Mouse (Mus musculus): Measurements from ENCODE around the gene Mrpl45. TPM values are rescaled to one million over a fixed set of nuclear protein-coding genes. Genes with fewer than 3 reads are reported as not detected.
A peak's percentile ranks its signal among the peaks of the same experiment; 100 is the strongest.

Gene Mrpl45
- polyA plus RNA-seq, 1 experiment from 2014 or later, result 45.0 TPM

DNA sequence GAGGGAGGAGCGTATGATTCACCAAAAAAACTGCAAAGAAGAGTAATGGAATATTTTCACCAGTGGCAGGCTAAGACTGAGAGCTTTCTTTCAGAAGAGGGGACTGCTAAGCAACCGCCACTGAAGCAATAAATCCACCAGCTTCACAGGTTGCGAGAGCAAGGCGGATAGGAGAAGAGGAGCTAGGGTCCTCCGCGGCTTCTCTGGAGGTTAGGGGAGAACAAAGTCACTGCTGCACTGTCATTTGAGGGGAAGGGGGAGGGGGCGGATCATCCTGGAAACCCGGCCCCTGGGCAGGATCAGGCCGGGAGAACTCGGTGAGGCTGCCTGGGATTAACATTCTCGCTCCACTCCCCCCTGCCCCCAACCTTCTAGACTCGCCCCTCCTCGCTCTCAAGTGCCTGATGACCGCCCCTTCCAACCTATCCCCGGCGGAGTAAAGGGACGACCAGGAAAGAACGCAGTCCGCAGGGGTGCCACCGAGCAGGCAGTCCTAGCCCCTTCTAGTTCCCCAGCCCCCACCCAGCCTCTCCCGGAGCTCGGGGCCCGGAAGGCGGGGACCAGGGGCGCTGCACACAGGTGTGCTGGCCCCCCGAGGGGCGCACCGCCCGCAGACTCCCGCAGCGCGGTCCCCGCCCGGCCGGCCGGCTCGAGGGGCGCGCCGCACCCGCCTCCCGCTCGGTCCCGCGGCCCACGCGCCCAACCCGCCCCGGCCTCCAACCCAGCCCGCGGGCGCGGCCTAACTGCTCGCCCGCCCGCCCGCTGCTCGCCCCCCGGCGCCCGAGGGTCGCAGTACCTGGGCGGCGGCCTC is 35.9 kb upstream of the Mrpl45 start:
- Histone ChIP-seq H3K27me3 (no peaks in the 10 kb centered on the region), H3K4me3 (peak overlapping the region; percentile 99), H3K9ac (peak overlapping the region; percentile 97), H3K4me1 (peaks cover 14% of the 10 kb centered on the region), H3K4me2 (replicated peaks) (peak overlapping the region; percentile 72), H3K36me3 (no peaks in the 10 kb centered on the region), H3K9me3 (no peaks in the 10 kb centered on the region), H3K27ac (peak overlapping the region; percentile 96)
- under 1% methylated on average over 40 of the region's 64 CpGs for WGBS
- ATAC-seq (ENCODE audit: insufficient number of reproducible peaks, insufficient read depth, low FRiP score, low TSS enrichment), result peak; percentile 82

DNA sequence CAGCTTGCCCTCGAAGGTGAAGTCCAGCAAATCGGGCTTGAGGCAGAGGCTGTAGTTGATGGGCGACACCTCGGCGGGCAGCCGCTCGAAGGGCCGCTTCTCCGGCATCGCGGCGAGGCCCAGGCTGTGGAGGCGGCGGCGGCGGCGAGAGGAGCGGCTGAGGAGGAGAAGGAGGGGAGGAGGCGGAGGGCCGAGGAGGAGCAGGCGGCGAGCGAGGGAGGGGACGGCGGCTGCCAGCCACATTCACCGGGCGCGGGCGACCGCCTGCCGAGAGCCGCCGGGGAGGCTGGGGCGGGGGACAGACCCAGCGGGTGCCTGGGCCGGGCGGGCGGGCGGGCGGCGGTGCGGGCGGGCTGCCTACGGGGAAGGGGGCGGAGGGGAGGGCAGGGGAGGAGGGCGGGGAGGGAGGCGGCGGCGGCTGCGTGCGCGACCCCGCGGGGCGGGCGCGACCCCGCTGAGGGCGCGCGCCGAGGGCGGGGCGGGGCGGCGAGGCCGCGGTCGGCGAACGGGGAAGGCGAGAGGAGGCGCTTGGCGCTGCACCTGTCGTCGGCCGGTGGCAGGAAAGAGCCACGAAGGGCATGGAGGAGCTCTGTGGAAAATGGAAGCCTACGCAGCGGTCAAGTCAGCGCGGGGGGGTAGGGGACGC is 35.2 kb upstream of the Mrpl45 start, which contains the start of gene Npepps:
Gene Npepps, minus strand, starts transcription at position 423 of the 646 bp plus-strand sequence.
- Histone ChIP-seq H3K27ac (peak within 1 kb of the TSS; percentile 96), H3K4me1 (peaks cover 14% of the 10 kb centered on the region), H3K9me3 (no peaks in the 10 kb centered on the region), H3K9ac (peak within 1 kb of the TSS; percentile 97), H3K36me3 (no peaks in the 10 kb centered on the region), H3K27me3 (no peaks in the 10 kb centered on the region), H3K4me3 (peak within 1 kb of the TSS; percentile 99), H3K4me2 (replicated peaks) (peak within 1 kb of the TSS; percentile 72)
- under 1% methylated on average over 45 of the region's 83 CpGs for WGBS
- ATAC-seq (ENCODE audit: insufficient number of reproducible peaks, insufficient read depth, low FRiP score, low TSS enrichment), result peak; percentile 50; the same call in 1 of the 2 replicates

DNA sequence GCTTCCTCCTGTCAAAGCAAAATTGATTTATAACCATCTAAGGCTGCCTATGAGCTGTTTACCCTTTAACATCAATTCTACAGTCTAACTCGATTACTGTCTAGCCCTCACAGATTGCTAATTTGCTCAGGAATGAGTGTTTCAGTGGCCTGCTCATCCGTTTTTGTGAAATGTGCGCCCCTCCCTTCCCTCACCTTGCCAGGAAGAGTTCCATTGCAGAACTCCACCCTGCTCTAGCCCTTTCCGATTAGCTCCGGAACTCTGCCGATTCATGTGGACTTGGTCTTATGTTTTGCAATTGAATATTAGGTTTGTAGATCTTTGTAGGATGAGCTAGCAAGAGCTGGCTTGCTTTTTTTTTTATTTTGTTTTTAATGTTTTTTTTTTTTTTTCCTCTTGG is 33.3 kb upstream of the Mrpl45 start:
- 86% methylated on average over 6 of the region's 6 CpGs for WGBS
- Histone ChIP-seq H3K36me3 (no peaks in the 10 kb centered on the region), H3K4me2 (replicated peaks) (no peak overlapping the region), H3K9ac (no peak overlapping the region), H3K27me3 (no peaks in the 10 kb centered on the region), H3K27ac (no peak overlapping the region), H3K4me1 (peaks cover 16% of the 10 kb centered on the region), H3K4me3 (no peak overlapping the region), H3K9me3 (no peaks in the 10 kb centered on the region)
- no peak for ATAC-seq (ENCODE audit: insufficient number of reproducible peaks, insufficient read depth, low FRiP score, low TSS enrichment)

- no peaks in the 10 kb centered on the region for H3K27me3 ChIP-seq
- no peak overlapping the region for H3K9ac ChIP-seq
- no peak overlapping the region for H3K27ac ChIP-seq
- H3K4me2 ChIP-seq (replicated peaks), result no peak overlapping the region
- no peaks in the 10 kb centered on the region for H3K9me3 ChIP-seq
- no peaks in the 10 kb centered on the region for H3K36me3 ChIP-seq
- no peak overlapping the region for H3K4me3 ChIP-seq
- no peak for ATAC-seq (ENCODE audit: insufficient number of reproducible peaks, insufficient read depth, low FRiP score, low TSS enrichment)
- peaks cover 6% of the 10 kb centered on the region; the same call in 1 of the 2 replicates for H3K4me1 ChIP-seq
- 71% methylated on average over 4 of the region's 4 CpGs for WGBS
Observed at GRCm38 (mm10) chr11:97284854-97285253, 30.7 kb upstream of the Mrpl45 start.

DNA sequence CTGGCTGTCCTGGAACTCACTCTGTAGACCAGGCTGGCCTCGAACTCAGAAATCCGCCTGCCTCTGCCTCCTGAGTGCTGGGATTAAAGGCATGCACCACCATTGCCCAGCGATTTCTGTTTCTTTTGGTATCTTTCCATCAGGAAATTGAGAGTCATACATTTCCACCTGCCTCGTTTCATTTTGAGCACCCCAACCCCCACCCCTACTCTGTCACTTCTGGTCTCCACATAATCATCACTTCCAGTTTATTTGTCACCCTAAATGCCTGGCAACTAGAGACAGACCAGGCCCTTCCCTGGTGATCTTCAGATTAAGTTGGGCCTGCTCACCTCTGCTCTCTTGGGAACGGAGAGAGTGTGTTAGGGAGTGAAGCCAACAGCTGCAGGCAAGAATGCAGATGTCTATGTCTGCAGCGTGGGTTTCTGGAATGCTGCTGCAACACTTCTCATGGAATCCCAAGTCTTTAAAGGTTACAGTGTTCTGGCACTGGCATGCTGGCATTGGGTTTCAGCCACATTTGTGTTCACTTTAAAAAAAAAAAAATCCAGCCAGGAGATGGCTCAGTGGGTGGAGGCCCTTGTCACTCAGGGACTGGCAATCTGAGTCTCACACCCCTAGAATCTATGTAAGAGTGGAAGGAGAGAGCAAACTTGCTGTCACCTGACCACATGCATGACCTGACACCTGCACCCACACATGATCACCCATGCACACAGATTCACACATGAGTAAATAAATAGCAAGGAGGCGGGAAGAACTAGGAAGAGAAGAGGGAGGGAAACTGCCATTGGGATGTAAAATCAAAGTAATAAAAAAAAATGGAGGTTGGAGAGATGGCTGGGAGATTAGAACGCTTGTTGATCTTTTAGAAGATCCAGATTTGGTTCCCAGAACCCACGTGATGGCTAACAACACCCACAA is 29.4 kb upstream of the Mrpl45 start:
- no peak overlapping the region for H3K4me3 ChIP-seq
- WGBS, result 67% methylated on average over 9 of the region's 9 CpGs

GRCm38 (mm10) chr11:97286973-97287372 is 28.5 kb upstream of the Mrpl45 start:
- Histone ChIP-seq H3K9me3 (no peaks in the 10 kb centered on the region), H3K4me3 (no peak overlapping the region), H3K9ac (no peak overlapping the region), H3K27me3 (no peaks in the 10 kb centered on the region), H3K36me3 (no peaks in the 10 kb centered on the region), H3K4me1 (peaks cover 8% of the 10 kb centered on the region; the same call in 1 of the 2 replicates), H3K27ac (no peak overlapping the region), H3K4me2 (replicated peaks) (no peak overlapping the region)
- 45% methylated on average over 6 of the region's 6 CpGs for WGBS
- no peak for ATAC-seq (ENCODE audit: insufficient number of reproducible peaks, insufficient read depth, low FRiP score, low TSS enrichment)

More for the DNA sequence above, 29.4 kb upstream of the Mrpl45 start:
- Histone ChIP-seq H3K27me3 (no peaks in the 10 kb centered on the region), H3K4me1 (peaks cover 8% of the 10 kb centered on the region; the same call in 1 of the 2 replicates), H3K36me3 (no peaks in the 10 kb centered on the region), H3K9ac (no peak overlapping the region), H3K4me2 (replicated peaks) (no peak overlapping the region), H3K27ac (no peak overlapping the region), H3K9me3 (no peaks in the 10 kb centered on the region)
- no peak for ATAC-seq (ENCODE audit: insufficient number of reproducible peaks, insufficient read depth, low FRiP score, low TSS enrichment)

DNA sequence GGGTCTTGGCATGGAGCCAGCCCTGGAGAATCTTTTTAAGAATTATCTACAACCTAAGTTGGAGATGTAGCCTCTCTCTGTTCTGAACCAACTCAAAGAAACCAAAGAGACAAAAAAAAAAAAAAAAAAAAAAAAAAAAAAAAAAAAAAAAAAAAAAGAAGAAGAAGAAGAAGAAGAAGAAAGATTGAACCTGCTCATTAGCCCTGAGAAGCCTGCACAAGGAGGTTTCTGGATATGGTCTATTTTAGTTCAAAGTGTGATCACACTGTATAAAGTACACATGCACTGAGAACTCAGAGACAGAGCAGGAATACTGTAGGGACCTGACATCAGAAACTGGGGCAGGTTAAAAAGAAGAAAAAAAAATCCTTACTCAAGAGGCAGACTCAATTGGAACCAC is 27.9 kb upstream of the Mrpl45 start:
- Histone ChIP-seq H3K36me3 (no peaks in the 10 kb centered on the region), H3K4me3 (no peak overlapping the region), H3K27me3 (no peaks in the 10 kb centered on the region), H3K9me3 (no peaks in the 10 kb centered on the region), H3K4me2 (replicated peaks) (no peak overlapping the region), H3K4me1 (peaks cover 8% of the 10 kb centered on the region; the same call in 1 of the 2 replicates), H3K27ac (no peak overlapping the region), H3K9ac (no peak overlapping the region)
- no peak for ATAC-seq (ENCODE audit: insufficient number of reproducible peaks, insufficient read depth, low FRiP score, low TSS enrichment)

GRCm38 (mm10) chr11:97289276-97290230 is 26.0 kb upstream of the Mrpl45 start:
- Histone ChIP-seq H3K4me2 (replicated peaks) (no peak overlapping the region), H3K4me1 (peaks cover 8% of the 10 kb centered on the region; the same call in 1 of the 2 replicates), H3K36me3 (no peaks in the 10 kb centered on the region), H3K9ac (no peak overlapping the region), H3K27ac (0 out of 2 replicates have a peak overlapping the region, but pooled peaks have one; percentile 3), H3K27me3 (no peaks in the 10 kb centered on the region), H3K9me3 (no peaks in the 10 kb centered on the region), H3K4me3 (no peak overlapping the region)
- no peak for ATAC-seq (ENCODE audit: insufficient number of reproducible peaks, insufficient read depth, low FRiP score, low TSS enrichment)
- 34% methylated on average over 12 of the region's 12 CpGs for WGBS

DNA sequence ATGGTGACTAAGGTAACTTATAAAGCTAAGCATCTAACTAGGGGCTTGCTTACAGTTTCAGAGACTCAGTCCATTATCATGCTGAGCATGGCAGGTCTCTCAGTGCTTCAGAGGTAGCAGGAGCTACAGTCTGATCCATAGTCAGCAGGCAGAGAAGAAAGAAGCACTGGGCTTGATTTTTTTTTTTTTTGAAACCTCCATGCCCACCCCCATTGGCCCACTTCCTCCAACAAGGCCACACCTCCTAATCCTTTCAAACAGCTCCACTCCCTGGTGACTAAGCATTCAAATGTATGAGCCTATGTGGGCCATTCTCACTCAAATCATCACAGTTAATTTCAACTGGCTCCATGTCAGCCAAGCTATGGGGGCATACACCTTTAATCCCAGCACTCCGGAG is 22.8 kb upstream of the Mrpl45 start:
- Histone ChIP-seq H3K4me3 (no peak overlapping the region), H3K36me3 (no peaks in the 10 kb centered on the region), H3K9me3 (no peaks in the 10 kb centered on the region), H3K27ac (no peak overlapping the region), H3K9ac (no peak overlapping the region), H3K27me3 (no peaks in the 10 kb centered on the region), H3K4me1 (peaks cover 5% of the 10 kb centered on the region; the same call in 1 of the 2 replicates), H3K4me2 (replicated peaks) (no peak overlapping the region)
- no peak for ATAC-seq (ENCODE audit: insufficient number of reproducible peaks, insufficient read depth, low FRiP score, low TSS enrichment)
- 100% methylated on average over 1 of the region's 1 CpGs for WGBS

- Histone ChIP-seq H3K27ac (no peak overlapping the region), H3K4me1 (no peaks in the 10 kb centered on the region), H3K4me3 (no peak overlapping the region), H3K36me3 (no peaks in the 10 kb centered on the region), H3K9me3 (no peaks in the 10 kb centered on the region), H3K9ac (no peak overlapping the region), H3K4me2 (replicated peaks) (no peak overlapping the region), H3K27me3 (no peaks in the 10 kb centered on the region)
- no peak for ATAC-seq (ENCODE audit: insufficient number of reproducible peaks, insufficient read depth, low FRiP score, low TSS enrichment)
- 91% methylated on average over 3 of the region's 4 CpGs for WGBS
Observed at GRCm38 (mm10) chr11:97296542-97296941, 19.0 kb upstream of the Mrpl45 start.
